Mouse (Mus musculus) brain, embryonic 14.5 days (tissue): ENCODE results near the gene Zmym3. TPM values are rescaled to one million over a fixed set of nuclear protein-coding genes. Genes with fewer than 3 reads are reported as not detected.

Experiments
- DNase-seq: peaks from one replicate; pipeline ENCODE4 v3.0.0-alpha.2; 2011; ENCODE audit warnings: low read depth
- CTCF ChIP-seq: fragments of 200-500 bp; IDR thresholded peaks from 2 replicates; pipeline ENCODE4 v1.5.1; 2012; ENCODE audit warnings: inconsistent platforms, mild to moderate bottlenecking, moderate library complexity, borderline replicate concordance; ENCODE audit not compliant: insufficient read depth, insufficient read length; ENCODE audit errors: extremely low read depth
- POLR2A ChIP-seq: fragments of 200-500 bp; IDR thresholded peaks from 2 replicates; pipeline ENCODE4 v1.6.1; 2012; ENCODE audit warnings: mild to moderate bottlenecking, inconsistent platforms, borderline replicate concordance; ENCODE audit not compliant: poor library complexity, insufficient read depth, insufficient read length, severe bottlenecking; ENCODE audit errors: extremely low read depth
- polyA plus RNA-seq: library from polyadenylated mRNA; depleted of rRNA; stranded (reverse); fragments of >200 nt; gene quantifications from 2 replicates; pipeline ENCODE4 v1.2.3, GENCODE M21; 2012; rRNA removed

Zmym3 gene
- polyA plus RNA-seq: 178 and 190 TPM in 2 replicates

DNA sequence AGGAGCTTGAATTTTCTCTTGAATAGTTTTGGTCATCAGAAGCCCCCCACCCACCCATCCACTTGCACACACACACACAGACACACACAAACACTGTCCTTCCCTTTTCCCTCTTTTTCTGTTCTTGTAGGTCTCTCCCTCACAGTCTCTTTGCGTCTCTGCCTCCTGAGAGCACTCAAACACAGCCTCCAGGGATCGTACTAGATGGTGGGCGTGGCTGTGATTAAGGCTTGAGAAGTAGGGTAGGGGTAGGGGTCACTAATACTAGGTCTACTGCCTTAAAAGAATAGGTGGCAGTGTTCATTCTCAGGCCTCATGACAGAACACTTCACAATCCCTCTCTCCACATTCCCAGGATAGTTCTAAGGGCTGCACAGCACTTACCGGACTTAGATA lies at the start of gene Zmym3:
Gene Zmym3, minus strand, starts transcription at position 150 of the 396 bp plus-strand sequence.
- peak; percentile 26 for DNase-seq
- TF ChIP-seq CTCF: no peak
- no peak for TF ChIP-seq POLR2A

DNA sequence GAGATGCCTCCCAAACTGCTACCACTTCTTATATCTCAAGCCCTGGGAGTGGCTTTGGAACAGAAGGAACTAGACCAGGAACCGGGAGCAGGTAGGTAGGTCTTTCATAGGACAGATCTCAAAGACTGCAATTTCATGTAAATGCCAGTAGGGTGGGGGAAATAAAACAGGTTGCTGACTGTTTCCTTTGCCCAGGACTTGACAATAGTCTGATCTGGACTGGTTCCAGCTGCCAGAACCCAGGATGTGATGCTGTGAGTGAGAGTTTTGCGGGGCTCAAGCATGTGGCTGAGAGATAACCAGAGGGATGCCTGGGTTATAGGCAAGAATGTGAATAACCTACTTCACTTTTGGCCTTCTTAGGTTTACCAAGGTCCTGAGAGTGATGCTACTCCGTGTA lies 30.9 kb upstream of the Zmym3 start:
- no peak for DNase-seq
- TF ChIP-seq CTCF (no peak), POLR2A (no peak)

DNA sequence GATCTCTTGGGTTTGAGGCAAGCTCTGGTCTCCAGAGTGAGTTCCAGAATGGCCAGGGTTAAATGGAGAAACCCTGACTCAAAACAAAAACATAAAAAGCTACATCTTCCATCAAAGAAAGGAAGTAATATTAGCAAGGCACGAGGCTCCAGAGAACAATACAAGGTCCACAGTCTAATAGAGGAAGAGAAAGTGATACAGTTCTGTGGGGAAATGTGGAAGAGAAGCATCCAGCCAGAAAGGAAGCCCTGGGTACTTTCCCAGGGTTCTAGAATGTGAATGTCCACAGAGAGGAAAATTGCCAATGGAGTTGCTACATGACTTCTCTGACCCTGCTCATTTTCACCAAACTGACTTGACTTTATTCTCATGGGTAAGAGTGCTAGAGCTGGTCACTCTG lies 30.5 kb upstream of the Zmym3 start:
- TF ChIP-seq CTCF: no peak
- no peak for TF ChIP-seq POLR2A
- no peak for DNase-seq

DNA sequence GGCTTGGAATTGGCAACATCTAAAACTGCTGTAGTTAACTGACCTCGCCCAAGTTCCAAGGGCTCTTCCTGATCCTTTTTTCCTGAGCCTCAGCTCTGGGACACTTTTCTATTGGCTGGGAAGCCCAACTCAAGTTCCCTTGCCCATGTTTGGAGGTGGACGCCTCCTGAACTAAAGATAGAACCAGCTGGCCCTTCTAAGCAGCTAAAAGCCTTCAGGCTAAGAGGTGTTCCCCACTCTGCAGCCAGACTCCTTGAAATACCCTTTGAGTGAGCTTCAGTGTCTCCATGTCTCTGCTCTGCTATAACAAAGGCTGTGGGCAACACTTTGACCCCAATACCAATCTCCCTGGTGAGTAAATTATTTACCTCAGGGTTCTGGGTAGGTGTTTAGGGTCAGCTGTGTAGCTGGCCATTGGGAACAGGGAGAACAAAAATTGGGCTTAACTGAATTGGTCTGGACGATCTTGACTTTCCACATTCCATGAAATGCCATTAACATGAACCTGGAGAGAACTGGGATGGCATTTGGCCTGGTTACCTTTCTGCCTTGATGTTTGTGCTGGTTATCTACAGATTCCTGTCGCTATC lies 28.3 kb upstream of the Zmym3 start, which contains the start of gene Itgb1bp2:
Gene Itgb1bp2, plus strand, starts transcription at position 203 of the 590 bp plus-strand sequence.
- DNase-seq: no peak
- TF ChIP-seq POLR2A (no peak), CTCF (no peak)

DNA sequence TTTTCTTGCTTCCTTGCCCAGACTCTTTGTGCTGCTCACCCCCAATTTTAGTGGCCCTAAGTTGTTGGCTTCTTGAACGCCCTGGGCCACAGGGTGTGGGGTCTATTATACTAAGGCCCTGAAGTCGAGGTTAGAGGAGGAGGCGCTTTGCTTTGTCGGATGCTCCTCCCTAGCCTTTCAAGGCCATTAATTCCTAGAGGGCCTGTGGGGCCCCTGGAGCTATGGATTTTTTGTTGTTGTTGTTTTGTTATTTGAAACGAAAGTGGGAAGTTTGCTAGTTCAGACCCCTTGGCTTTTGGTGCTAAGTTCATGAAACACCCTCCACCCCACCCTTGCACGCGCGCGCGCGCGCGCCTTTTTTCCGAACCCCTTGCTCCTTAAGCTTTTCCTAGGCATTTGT lies 9.3 kb upstream of the Zmym3 start:
- DNase-seq: no peak
- no peak for TF ChIP-seq POLR2A
- TF ChIP-seq CTCF: no peak

DNA sequence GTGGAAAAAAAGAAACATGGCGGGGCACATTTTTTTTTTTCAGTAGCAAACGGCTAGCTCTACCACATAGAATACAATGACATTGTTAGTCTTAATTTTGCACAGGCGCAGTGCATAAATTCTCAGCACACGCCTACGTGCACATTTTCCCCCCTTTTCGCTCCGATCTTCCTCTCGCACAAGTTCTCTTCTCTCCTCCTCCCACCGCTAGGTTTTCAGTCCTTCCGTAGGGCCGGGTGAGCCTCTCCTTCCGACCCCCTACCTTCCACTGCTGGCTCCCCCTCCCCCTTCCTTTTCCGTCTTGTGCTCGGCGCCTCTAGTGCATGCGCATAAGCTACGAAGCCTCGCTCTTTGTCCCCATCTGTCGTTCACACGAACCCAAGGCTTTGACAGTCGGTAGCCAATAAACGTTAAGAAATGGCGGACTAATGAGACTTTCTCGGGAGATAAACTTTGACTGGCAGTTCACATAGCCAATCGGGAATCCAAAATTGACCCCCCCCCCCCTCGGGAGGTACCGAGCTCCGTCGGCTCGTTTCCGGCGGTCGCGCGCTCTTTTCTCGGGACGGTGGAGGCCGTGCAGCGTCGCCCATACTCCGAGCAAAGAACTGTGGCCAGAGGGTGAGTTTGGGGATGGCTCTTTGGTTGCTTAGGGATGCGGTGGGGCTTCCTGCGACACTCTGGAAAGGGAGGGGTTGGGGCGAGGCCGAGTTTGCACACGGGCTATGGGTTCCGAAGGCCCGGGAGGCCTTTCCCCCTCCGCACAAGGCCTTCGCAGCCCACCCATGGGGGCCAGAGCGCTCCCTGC lies 8.7 kb upstream of the Zmym3 start, which contains the start of gene Nono:
Gene Nono, plus strand, starts transcription at position 177 of the 808 bp plus-strand sequence.
- TF ChIP-seq POLR2A: peak; percentile 22; the same call in 1 of the 2 replicates
- TF ChIP-seq CTCF: no peak
- DNase-seq: peak; percentile 99

DNA sequence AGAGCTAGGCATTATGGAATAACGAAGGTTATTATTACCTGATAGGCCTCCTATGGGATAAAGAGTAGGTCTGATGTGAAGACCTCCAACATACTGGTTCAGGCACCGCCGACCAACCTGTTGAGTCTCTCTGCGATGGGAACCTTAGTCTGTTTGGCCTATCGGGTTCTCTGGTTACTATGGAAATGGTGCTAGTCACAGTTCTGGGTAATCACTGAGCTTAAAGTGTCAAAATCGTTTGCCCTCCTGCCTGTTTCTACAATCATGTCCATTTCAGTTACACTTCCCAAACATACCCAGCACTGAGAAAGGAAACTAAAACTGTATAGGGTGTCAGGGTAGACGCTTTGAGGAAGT lies 8.1 kb upstream of the Zmym3 start:
- DNase-seq: peak; percentile 49
- TF ChIP-seq CTCF: no peak
- no peak for TF ChIP-seq POLR2A

DNA sequence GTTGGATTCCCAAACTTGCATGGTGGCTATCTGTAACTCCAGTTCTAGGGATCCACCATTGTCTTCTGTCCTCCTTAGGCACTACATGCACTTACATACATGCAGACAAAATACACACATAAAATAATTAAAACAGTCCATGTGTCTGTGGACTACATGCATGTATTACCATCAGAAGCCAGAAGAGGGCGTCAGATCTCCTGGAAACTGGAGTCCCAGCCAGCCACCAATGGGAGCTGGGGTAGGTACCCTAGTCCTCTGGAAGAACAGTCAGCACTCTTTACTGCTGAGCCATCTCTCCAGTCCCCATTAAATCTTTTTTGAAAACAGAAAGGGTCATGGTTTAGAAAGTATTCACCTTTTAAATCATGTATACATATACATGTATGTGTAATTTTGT lies 7.1 kb upstream of the Zmym3 start:
- DNase-seq: peak; percentile 8
- TF ChIP-seq POLR2A: no peak
- TF ChIP-seq CTCF: peak; percentile 20; the same call in 1 of the 2 replicates

DNA sequence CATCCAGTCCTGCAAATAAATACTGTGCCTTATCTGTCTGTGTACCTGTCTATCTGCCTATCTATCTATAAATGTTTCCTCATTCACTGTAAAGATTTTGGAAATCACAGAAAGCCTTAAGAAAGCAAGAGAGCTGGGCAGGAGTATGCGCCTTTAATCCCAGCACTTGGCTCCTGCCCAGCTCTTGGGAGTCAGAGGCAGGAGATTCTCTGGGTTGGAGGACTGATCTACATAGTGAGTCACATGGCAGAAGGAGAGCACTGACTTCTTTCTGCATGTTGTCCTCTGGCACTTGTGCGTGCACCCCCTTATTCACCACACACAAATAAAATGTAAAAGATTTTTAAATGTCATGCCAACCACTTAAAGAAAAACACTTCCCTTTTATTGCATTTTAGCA lies 2.8 kb upstream of the Zmym3 start:
- TF ChIP-seq CTCF: no peak
- TF ChIP-seq POLR2A: no peak

DNA sequence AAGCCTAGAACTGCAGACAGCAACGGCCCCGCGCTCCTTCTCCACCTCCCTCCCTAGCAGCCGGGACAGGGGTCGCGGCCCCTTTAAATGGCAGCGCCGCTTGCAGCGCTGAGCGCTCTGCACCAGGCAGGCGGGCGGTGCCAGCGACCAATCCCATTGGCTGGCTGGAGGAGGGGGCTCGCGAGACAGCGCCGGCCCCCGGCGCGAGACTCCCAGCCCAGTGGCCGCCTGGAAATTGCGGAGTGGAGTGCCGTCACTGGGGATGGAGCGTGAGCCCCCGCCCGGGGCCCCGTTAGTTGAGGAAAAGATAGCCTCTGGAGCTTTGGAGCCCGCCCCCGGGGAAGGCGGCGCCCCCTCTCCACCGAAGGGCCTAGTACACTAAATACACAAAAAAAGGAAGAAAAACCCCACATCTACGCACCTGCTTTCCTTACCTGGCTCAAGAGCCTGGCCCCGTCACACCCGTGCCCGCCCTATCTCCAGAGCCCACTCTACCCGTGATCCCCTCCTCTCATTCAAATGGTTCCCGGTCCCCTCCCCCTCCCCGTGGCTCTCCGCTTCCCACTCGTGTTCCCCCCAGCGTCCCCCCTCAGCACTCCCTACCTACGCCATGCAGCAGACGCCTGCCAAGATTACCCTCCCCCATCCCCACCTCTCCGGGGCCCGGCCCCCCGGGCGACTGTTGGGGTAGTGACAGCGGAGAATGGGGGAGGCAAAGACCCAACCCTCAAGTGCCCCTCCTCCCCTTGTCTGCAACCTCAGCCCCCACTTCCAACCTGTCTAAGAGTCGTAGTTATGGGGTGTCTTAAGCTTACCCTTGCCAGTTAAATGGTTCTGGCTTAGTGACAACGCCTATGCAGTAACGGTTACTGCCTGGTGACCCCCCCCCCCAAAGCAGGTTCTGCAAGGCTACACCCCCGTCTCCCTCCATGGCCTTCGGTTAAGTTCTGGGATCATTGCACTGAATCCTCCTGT lies 637 bp downstream of the Zmym3 start:
- TF ChIP-seq CTCF: no peak
- TF ChIP-seq POLR2A: no peak; the same call in 1 of the 2 replicates
- peak; percentile 97 for DNase-seq

More for the DNA sequence above, 2.8 kb upstream of the Zmym3 start:
- no peak for DNase-seq
